16 mouse cellular contexts compared by ENCODE assay signal in the genomic region with DNA sequence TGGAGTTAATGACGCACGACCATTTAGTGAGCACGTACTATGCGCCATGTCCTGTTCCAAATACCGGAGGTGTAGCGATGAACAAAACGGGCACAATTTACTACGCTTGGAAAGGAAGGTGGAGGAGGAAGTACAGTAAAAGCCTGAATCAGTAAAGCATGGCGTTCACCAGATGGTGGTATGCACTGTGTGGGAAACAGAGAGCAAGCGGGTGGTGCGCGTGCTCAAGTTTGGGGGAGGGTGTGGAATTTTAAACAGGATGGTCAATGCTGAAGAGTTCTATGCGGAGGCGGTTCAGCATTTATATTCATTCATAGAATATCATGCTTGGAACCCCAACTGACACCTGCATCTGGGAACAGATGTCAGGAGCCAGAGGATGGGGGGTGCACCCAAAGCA.
DNase-seq lines count a peak whose midpoint lies in the region; ATAC-seq and TF ChIP-seq lines count a peak whose summit lies in the region.
"Had no signal": no experiment of that assay in that cellular context is flagged by ENCODE, and none has a peak within 500 bp of the region (broad histone marks: within the 10 kb centered on the region; RNA-seq: fewer than 3 reads in every experiment).

No protein-coding gene starts in this region.

- TF ChIP-seq EP300 in stomach, postnatal 0 days (optimal IDR thresholded peaks at IDR 0.05) = no peak

- intact Hi-C loops in left cerebral cortex, postnatal 25 days (cut with DNase I) = loop anchor here (5.0 to 10.0 kb wide), 3 partner anchors 155 to 342 kb away; no protein-coding TSS in a partner anchor

- no peaks in the 10 kb centered on the region for H3K27me3 ChIP-seq in embryonic facial prominence, embryonic 13.5 days
- no peaks in the 10 kb centered on the region for H3K27me3 ChIP-seq in embryonic facial prominence, embryonic 10.5 days (replicated peaks; ENCODE audit: low read depth, poor library complexity, severe bottlenecking)
- H3K27me3 ChIP-seq in stomach, embryonic 15.5 days (replicated peaks) = no peaks in the 10 kb centered on the region
- H3K27me3 ChIP-seq in stomach, postnatal 0 days (ENCODE audit: control insufficient read depth, insufficient read depth, low read length) = no peaks in the 10 kb centered on the region
- H3K27me3 ChIP-seq in limb, embryonic 10.5 days (ENCODE audit: low read depth, poor library complexity, severe bottlenecking) = no peaks in the 10 kb centered on the region
- no peaks in the 10 kb centered on the region for H3K27me3 ChIP-seq in midbrain, embryonic 13.5 days
- H3K27me3 ChIP-seq: heart, embryonic 13.5 days had no signal

- no peaks in the 10 kb centered on the region for H3K9me3 ChIP-seq in embryonic facial prominence, embryonic 13.5 days
- H3K9me3 ChIP-seq in embryonic facial prominence, embryonic 10.5 days = no peaks in the 10 kb centered on the region
- no peaks in the 10 kb centered on the region for H3K9me3 ChIP-seq in stomach, embryonic 15.5 days
- no peaks in the 10 kb centered on the region for H3K9me3 ChIP-seq in stomach, postnatal 0 days (ENCODE audit: control insufficient read depth, low read length)
- no peaks in the 10 kb centered on the region for H3K9me3 ChIP-seq in limb, embryonic 10.5 days (replicated peaks)
- no peaks in the 10 kb centered on the region for H3K9me3 ChIP-seq in midbrain, embryonic 13.5 days
- H3K9me3 ChIP-seq: heart, embryonic 13.5 days; hindbrain, embryonic 10.5 days; midbrain, embryonic 10.5 days had no signal

- no peak overlapping the region for H3K9ac ChIP-seq in embryonic facial prominence, embryonic 13.5 days
- no peak overlapping the region for H3K9ac ChIP-seq in stomach, embryonic 15.5 days
- H3K9ac ChIP-seq in stomach, postnatal 0 days (ENCODE audit: low read length) = no peak overlapping the region
- H3K9ac ChIP-seq in midbrain, embryonic 13.5 days (replicated peaks) = no peak overlapping the region
- H3K9ac ChIP-seq: heart, embryonic 13.5 days had no signal

- no peak for DNase-seq in embryonic facial prominence, embryonic 10.5 days (ENCODE audit: low spot score)
- no peak for DNase-seq in stomach, postnatal 0 days (ENCODE audit: low spot score)
- DNase-seq in left cerebral cortex, postnatal 25 days (ENCODE audit: low spot score in 2 of 2) = peak; percentile 49 to 90
- no peak for DNase-seq in limb, embryonic 10.5 days (ENCODE audit: low spot score)
- DNase-seq in ovary, postnatal 10 days (ENCODE audit: low spot score) = no peak
- DNase-seq: cerebellum, adult 11 months; cerebellum, postnatal 36 days; thymus, adult 18-20 months had no signal

- no peak for TF ChIP-seq CTCF in stomach, postnatal 0 days (IDR thresholded peaks at IDR 0.05; ENCODE audit: low read depth)

- H3K4me3 ChIP-seq in embryonic facial prominence, embryonic 13.5 days = no peak overlapping the region
- H3K4me3 ChIP-seq in embryonic facial prominence, embryonic 10.5 days = no peak overlapping the region
- H3K4me3 ChIP-seq in stomach, embryonic 15.5 days (replicated peaks) = no peak overlapping the region
- H3K4me3 ChIP-seq in stomach, postnatal 0 days (ENCODE audit: low read depth, low read length) = no peak overlapping the region
- no peak overlapping the region for H3K4me3 ChIP-seq in limb, embryonic 10.5 days
- no peak overlapping the region for H3K4me3 ChIP-seq in midbrain, embryonic 13.5 days (replicated peaks)
- H3K4me3 ChIP-seq: heart, embryonic 13.5 days; hindbrain, embryonic 10.5 days; midbrain, embryonic 10.5 days had no signal

- 92% methylated on average over 14 of the region's 14 CpGs for WGBS in embryonic facial prominence, embryonic 13.5 days
- 96% methylated on average over 14 of the region's 14 CpGs for WGBS in embryonic facial prominence, embryonic 10.5 days
- 89% methylated on average over 14 of the region's 14 CpGs for WGBS in stomach, embryonic 15.5 days
- WGBS in stomach, postnatal 0 days = 92% methylated on average over 14 of the region's 14 CpGs
- 96% methylated on average over 14 of the region's 14 CpGs for WGBS in limb, embryonic 10.5 days
- WGBS in midbrain, embryonic 13.5 days = 95% methylated on average over 14 of the region's 14 CpGs

- no peak overlapping the region for H3K27ac ChIP-seq in embryonic facial prominence, embryonic 13.5 days
- no peak overlapping the region for H3K27ac ChIP-seq in embryonic facial prominence, embryonic 10.5 days (replicated peaks)
- 0 out of 2 replicates have a peak overlapping the region, but pooled peaks have one; percentile 12 for H3K27ac ChIP-seq in stomach, embryonic 15.5 days
- no peak overlapping the region for H3K27ac ChIP-seq in stomach, postnatal 0 days (replicated peaks)
- no peak overlapping the region for H3K27ac ChIP-seq in limb, embryonic 10.5 days
- H3K27ac ChIP-seq in midbrain, embryonic 13.5 days = no peak overlapping the region
- H3K27ac ChIP-seq: heart, embryonic 13.5 days; hindbrain, embryonic 10.5 days; kidney, postnatal 0 days; midbrain, embryonic 10.5 days had no signal

- ATAC-seq in embryonic facial prominence, embryonic 13.5 days (ENCODE audit: insufficient number of reproducible peaks, insufficient read depth, low FRiP score, low TSS enrichment, low read depth) = 0 out of 2 replicates have a peak, but pooled peaks have one; percentile 32
- no peak for ATAC-seq in stomach, embryonic 15.5 days (ENCODE audit: insufficient read depth, low FRiP score, low read depth)
- no peak for ATAC-seq in stomach, postnatal 0 days (ENCODE audit: low FRiP score, low TSS enrichment)
- no peak for ATAC-seq in midbrain, embryonic 13.5 days
- ATAC-seq: inflammation-experienced regulatory T-cells, adult 6 months had no signal

- no peak overlapping the region for H3K4me2 ChIP-seq in embryonic facial prominence, embryonic 13.5 days
- no peak overlapping the region for H3K4me2 ChIP-seq in stomach, embryonic 15.5 days
- H3K4me2 ChIP-seq in stomach, postnatal 0 days (replicated peaks; ENCODE audit: low read depth) = no peak overlapping the region
- H3K4me2 ChIP-seq in midbrain, embryonic 13.5 days (replicated peaks) = no peak overlapping the region
- H3K4me2 ChIP-seq: heart, embryonic 13.5 days had no signal

- no peaks in the 10 kb centered on the region for H3K4me1 ChIP-seq in embryonic facial prominence, embryonic 13.5 days
- H3K4me1 ChIP-seq in embryonic facial prominence, embryonic 10.5 days = no peaks in the 10 kb centered on the region
- peaks cover 3% of the 10 kb centered on the region; the same call in 1 of the 2 replicates for H3K4me1 ChIP-seq in stomach, embryonic 15.5 days
- H3K4me1 ChIP-seq in stomach, postnatal 0 days (replicated peaks; ENCODE audit: control insufficient read depth, insufficient read depth) = no peaks in the 10 kb centered on the region
- H3K4me1 ChIP-seq in limb, embryonic 10.5 days = no peaks in the 10 kb centered on the region
- no peaks in the 10 kb centered on the region for H3K4me1 ChIP-seq in midbrain, embryonic 13.5 days (replicated peaks)
- H3K4me1 ChIP-seq: heart, embryonic 13.5 days; hindbrain, embryonic 10.5 days; midbrain, embryonic 10.5 days had no signal

- no peaks in the 10 kb centered on the region for H3K36me3 ChIP-seq in embryonic facial prominence, embryonic 13.5 days
- H3K36me3 ChIP-seq in embryonic facial prominence, embryonic 10.5 days (replicated peaks) = no peaks in the 10 kb centered on the region
- no peaks in the 10 kb centered on the region for H3K36me3 ChIP-seq in stomach, embryonic 15.5 days
- no peaks in the 10 kb centered on the region for H3K36me3 ChIP-seq in stomach, postnatal 0 days (ENCODE audit: control insufficient read depth, insufficient read depth, low read length)
- H3K36me3 ChIP-seq in limb, embryonic 10.5 days = no peaks in the 10 kb centered on the region
- H3K36me3 ChIP-seq in midbrain, embryonic 13.5 days = no peaks in the 10 kb centered on the region
- H3K36me3 ChIP-seq: heart, embryonic 13.5 days; hindbrain, embryonic 10.5 days; midbrain, embryonic 10.5 days had no signal

Comparison
In these comparisons a context has a peak if more than half of its experiments do, and no peak if none do; other contexts are left out.
1. DNase-seq: peak in left cerebral cortex, postnatal 25 days (2 of 2); none in embryonic facial prominence, embryonic 10.5 days (single experiment), stomach, postnatal 0 days (single experiment), limb, embryonic 10.5 days (single experiment) and ovary, postnatal 10 days (single experiment).